Mouse (Mus musculus): ENCODE data around the gene Evx2. TPM values are rescaled to one million over a fixed set of nuclear protein-coding genes. Genes with fewer than 3 reads are reported as not detected.

Gene Evx2
- total RNA-seq, 2 experiments from 2014 or later = not detected

- peak overlapping the region; percentile 64 for H3K4me3 ChIP-seq
- no peak overlapping the region for H3K27ac ChIP-seq
- peak; percentile 65 for TF ChIP-seq CTCF (IDR thresholded peaks at IDR 0.05)
- intact Hi-C loops (cut with DNase I) = no loop called here
- peak; percentile 77 for DNase-seq
Measured at GRCm38 (mm10) chr2:74655420-74655781, 4.0 kb downstream of the Evx2 start.

DNA sequence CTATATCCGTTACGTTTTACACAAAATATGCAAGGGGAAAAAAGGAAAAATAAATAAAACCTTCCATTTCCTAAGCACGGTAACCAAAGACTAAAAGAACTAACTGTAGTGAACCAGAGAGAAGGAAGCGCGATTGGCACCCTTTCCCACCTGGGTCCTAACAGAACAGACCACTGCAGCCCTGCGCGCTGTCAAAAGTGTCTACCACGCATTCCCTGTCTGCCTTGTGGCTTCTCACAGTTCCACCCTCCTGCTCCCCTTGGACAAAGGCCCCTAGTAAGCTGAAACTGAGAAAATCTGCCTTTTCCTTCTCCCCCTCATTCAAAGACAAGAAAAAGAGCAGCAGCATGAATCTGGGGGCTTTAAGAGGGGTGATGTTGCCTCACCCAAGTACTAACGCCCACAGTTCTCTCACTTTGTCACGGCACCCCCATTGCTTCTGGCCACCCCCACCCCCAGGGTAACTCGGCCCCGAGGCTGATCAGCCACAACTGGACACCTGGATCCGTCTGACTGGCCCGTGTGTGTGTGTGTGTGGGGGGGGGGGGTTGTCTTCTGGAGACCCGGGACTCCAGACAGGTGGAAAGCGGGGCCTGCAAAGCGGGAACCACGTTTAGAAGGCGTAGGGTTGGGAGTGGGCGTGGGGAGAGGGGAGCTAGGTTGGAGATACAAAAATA lies 4.5 kb downstream of the Evx2 start:
- intact Hi-C loops (cut with DNase I) = no loop called here
- no peak for DNase-seq
- Histone ChIP-seq H3K4me3 (no peak overlapping the region; the same call in 1 of the 2 replicates), H3K27ac (no peak overlapping the region)
- no peak for TF ChIP-seq CTCF (IDR thresholded peaks at IDR 0.05)

GRCm38 (mm10) chr2:74653781-74654535 lies 5.4 kb downstream of the Evx2 start:
- Histone ChIP-seq H3K27ac (no peak overlapping the region), H3K4me3 (no peak overlapping the region)
- intact Hi-C loops (cut with DNase I) = no loop called here
- DNase-seq = no peak
- TF ChIP-seq CTCF (IDR thresholded peaks at IDR 0.05) = no peak

DNA sequence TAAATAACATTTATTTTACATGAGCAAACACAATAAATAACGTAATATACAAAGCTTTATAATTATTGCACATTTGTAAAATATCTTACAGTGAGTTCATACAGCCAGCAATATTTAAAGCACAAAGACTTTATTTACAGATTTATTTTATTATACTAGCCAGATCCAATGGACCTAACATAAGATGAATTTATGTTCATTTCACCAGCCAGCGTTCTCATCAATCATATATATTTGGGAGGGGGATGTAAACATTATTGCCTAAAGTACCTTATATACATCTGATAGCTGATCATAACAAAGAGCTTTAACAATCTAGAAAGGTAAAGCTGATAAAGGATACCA lies 6.4 kb downstream of the Evx2 start:
- TF ChIP-seq CTCF (IDR thresholded peaks at IDR 0.05) = no peak
- Histone ChIP-seq H3K27ac (no peak overlapping the region), H3K4me3 (no peak overlapping the region)
- intact Hi-C loops (cut with DNase I) = no loop called here
- no peak for DNase-seq

GRCm38 (mm10) chr2:74647082-74647864 lies 12.1 kb downstream of the Evx2 start:
- no peak for TF ChIP-seq CTCF (IDR thresholded peaks at IDR 0.05)
- Histone ChIP-seq H3K4me3 (no peak overlapping the region), H3K27ac (no peak overlapping the region)
- no peak for DNase-seq
- intact Hi-C loops (cut with DNase I) = no loop called here

- no peak for TF ChIP-seq CTCF (IDR thresholded peaks at IDR 0.05)
- Histone ChIP-seq H3K4me3 (no peak overlapping the region), H3K27ac (no peak overlapping the region)
- intact Hi-C loops (cut with DNase I) = no loop called here
- DNase-seq = no peak
Measured at GRCm38 (mm10) chr2:74645631-74646030, 13.7 kb downstream of the Evx2 start.

DNA sequence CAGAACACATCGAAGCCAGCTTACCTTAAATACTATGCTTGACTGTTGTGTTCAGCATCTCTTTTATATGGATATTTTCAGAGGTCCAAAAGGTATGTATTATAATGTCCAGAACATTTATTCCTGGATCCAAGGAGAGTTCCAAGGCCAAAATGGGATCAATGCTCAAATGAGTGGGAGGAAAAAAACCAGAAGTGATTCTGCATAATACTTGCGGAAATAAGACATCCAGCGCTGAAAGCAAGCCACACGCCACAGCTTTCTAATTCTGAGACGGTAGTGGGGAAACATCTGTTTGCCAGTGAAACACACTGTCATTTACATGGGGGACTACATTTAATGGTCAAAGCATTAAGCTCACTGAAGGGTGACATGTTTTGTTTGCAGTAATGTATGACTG lies 16.9 kb downstream of the Evx2 start:
- no peak for DNase-seq
- Histone ChIP-seq H3K4me3 (no peak overlapping the region), H3K27ac (no peak overlapping the region)
- TF ChIP-seq CTCF (IDR thresholded peaks at IDR 0.05) = no peak
- intact Hi-C loops (cut with DNase I) = no loop called here

DNA sequence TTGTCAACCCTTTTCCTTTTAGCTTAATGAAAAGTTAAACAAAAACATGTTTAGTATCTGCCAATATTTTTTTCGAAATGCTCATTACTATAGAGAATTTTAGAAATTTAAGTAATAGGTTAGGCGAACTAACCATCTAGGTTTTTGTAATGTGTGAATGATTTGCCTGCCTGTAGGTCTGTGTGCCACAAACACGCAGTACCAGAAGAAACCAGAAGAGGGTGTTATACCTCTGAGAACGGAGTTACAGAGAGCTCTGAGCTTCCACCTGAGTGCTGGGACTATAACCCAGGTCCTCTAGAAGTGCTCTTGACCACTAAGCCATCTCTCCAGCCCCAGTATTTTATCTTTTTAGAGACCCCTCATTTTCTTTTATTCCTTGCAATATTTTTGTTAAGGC lies 23.9 kb downstream of the Evx2 start:
- TF ChIP-seq CTCF (IDR thresholded peaks at IDR 0.05) = no peak
- Histone ChIP-seq H3K4me3 (no peak overlapping the region), H3K27ac (no peak overlapping the region)
- intact Hi-C loops (cut with DNase I) = no loop called here
- DNase-seq = no peak

GRCm38 (mm10) chr2:74620368-74620767 lies 39.0 kb downstream of the Evx2 start:
- DNase-seq = no peak
- intact Hi-C loops (cut with DNase I) = no loop called here
- H3K4me3 ChIP-seq = no peak overlapping the region
- no peak overlapping the region for H3K27ac ChIP-seq
- TF ChIP-seq CTCF (IDR thresholded peaks at IDR 0.05) = no peak

GRCm38 (mm10) chr2:74619676-74620246 lies 39.6 kb downstream of the Evx2 start:
- H3K4me3 ChIP-seq = no peak overlapping the region
- intact Hi-C loops (cut with DNase I) = no loop called here
- no peak for DNase-seq
- no peak for TF ChIP-seq CTCF (IDR thresholded peaks at IDR 0.05)
- no peak overlapping the region for H3K27ac ChIP-seq

DNA sequence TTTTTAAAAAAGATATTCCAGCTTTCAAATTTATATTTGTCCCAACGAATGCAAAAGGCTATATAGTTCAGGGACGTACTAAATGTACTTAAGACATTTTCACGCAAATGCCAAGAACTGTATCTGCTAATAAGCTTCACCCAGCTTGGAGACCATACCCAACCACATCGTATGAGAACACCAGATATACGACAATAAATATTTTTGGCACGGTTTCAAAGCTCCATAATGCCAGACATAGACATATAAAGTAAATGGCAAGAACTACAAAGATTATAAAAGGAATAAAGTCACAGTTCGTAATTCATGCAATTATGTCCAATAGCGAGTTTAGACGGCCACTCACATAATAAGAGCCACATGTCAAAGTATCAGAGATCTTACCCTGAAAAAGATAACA lies 41.7 kb downstream of the Evx2 start:
- TF ChIP-seq CTCF (IDR thresholded peaks at IDR 0.05) = no peak
- DNase-seq = no peak
- Histone ChIP-seq H3K4me3 (no peak overlapping the region), H3K27ac (no peak overlapping the region)
- intact Hi-C loops (cut with DNase I) = no loop called here

DNA sequence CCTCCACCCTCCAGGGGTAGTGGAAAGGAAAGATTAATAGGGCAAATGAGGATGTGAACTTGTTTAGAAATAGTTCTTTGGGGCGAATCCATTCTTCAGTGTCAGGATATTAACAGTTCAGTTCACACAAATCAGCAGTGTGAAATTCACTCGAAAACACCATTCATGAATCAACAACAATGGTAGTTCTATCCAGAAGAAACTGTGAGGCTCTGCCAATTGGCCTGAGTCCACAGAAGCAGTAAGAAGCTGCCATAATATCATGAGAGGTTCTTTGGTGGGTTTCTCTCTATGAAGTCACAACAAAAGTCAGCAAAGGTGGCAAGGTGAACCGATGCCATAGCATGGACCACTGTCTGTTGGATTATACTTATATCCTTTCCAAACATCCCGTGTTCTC lies 48.0 kb downstream of the Evx2 start:
- no peak for DNase-seq
- TF ChIP-seq CTCF (IDR thresholded peaks at IDR 0.05) = no peak
- intact Hi-C loops (cut with DNase I) = no loop called here
- H3K4me3 ChIP-seq = no peak overlapping the region
- H3K27ac ChIP-seq = no peak overlapping the region

DNA sequence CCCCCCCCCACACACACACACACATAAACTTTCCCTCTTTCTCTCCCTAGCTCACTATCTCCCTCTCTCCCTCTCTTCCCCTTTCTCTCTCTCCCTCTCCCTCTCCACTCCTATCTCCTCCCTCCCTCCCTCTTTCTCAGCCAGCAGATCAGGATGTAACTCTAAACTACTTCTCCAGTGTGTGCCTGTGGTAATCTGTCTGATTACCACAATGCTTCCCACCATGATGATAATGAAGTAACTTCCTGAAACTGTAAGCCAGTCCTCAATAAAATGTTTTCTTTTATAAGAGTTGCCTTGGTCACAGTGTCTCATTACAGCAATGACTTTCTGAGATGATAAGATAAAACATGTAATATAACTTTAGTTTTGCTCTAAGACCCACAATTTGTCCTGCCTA lies 50.0 kb downstream of the Evx2 start:
- no peak for TF ChIP-seq CTCF (IDR thresholded peaks at IDR 0.05)
- intact Hi-C loops (cut with DNase I) = no loop called here
- Histone ChIP-seq H3K27ac (no peak overlapping the region), H3K4me3 (no peak overlapping the region)
- no peak for DNase-seq
